Mouse (Mus musculus) urinary bladder, postnatal 10 days (tissue): ENCODE results near the gene Twist2.

Experiments used
- DNase-seq: peaks from one replicate; pipeline ENCODE4 v3.0.0; 2022; ENCODE audit warnings: low spot score

Gene Twist2

GRCm38 (mm10) chr1:91819237-91819636 is 18.0 kb downstream of the Twist2 start:
- no peak for DNase-seq

GRCm38 (mm10) chr1:91820531-91820930 is 19.3 kb downstream of the Twist2 start:
- no peak for DNase-seq

GRCm38 (mm10) chr1:91822316-91822824 is 21.1 kb downstream of the Twist2 start:
- DNase-seq, result no peak

GRCm38 (mm10) chr1:91823530-91823929 is 22.3 kb downstream of the Twist2 start:
- no peak for DNase-seq

- no peak for DNase-seq
Observed at GRCm38 (mm10) chr1:91823951-91824350, 22.7 kb downstream of the Twist2 start.

GRCm38 (mm10) chr1:91825261-91825660 is 24.0 kb downstream of the Twist2 start:
- no peak for DNase-seq

GRCm38 (mm10) chr1:91831978-91832377 is 30.7 kb downstream of the Twist2 start:
- no peak for DNase-seq

GRCm38 (mm10) chr1:91839557-91839956 is 38.3 kb downstream of the Twist2 start:
- DNase-seq, result no peak

- DNase-seq, result no peak
Observed at GRCm38 (mm10) chr1:91839979-91840378, 38.7 kb downstream of the Twist2 start.

- no peak for DNase-seq
Observed at GRCm38 (mm10) chr1:91844236-91844635, 43.0 kb downstream of the Twist2 start.

GRCm38 (mm10) chr1:91844681-91845379 is 43.6 kb downstream of the Twist2 start:
- DNase-seq, result no peak

GRCm38 (mm10) chr1:91845380-91845957 is 44.2 kb downstream of the Twist2 start:
- DNase-seq, result no peak

- no peak for DNase-seq
Observed at GRCm38 (mm10) chr1:91851300-91851699, 50.0 kb downstream of the Twist2 start.

- DNase-seq, result no peak
Observed at GRCm38 (mm10) chr1:91856771-91857664, 55.8 kb downstream of the Twist2 start.

- no peak for DNase-seq
Observed at GRCm38 (mm10) chr1:91858101-91858790, 57.0 kb downstream of the Twist2 start.

- no peak for DNase-seq
Observed at GRCm38 (mm10) chr1:91858901-91859300, 57.6 kb downstream of the Twist2 start.

- DNase-seq, result no peak
Observed at GRCm38 (mm10) chr1:91861511-91861910, 60.2 kb downstream of the Twist2 start.

- no peak for DNase-seq
Observed at GRCm38 (mm10) chr1:91866001-91866400, 64.7 kb downstream of the Twist2 start.

GRCm38 (mm10) chr1:91871101-91871500 is 69.8 kb downstream of the Twist2 start:
- DNase-seq, result no peak

GRCm38 (mm10) chr1:91872388-91873059 is 71.3 kb downstream of the Twist2 start:
- DNase-seq, result no peak

- no peak for DNase-seq
Observed at GRCm38 (mm10) chr1:91873572-91874285, 72.5 kb downstream of the Twist2 start.
